Mouse (Mus musculus) left cerebral cortex, adult 8-10 months (tissue): ENCODE results near the gene Creb3. TPM values are rescaled to one million over a fixed set of nuclear protein-coding genes. Genes with fewer than 3 reads are reported as not detected.

Experiments
- total RNA-seq, 4 experiments: library from RNA; stranded (reverse); gene quantifications; 2 replicates each; pipeline ENCODE4 v1.2.4; 2022

Creb3 gene
- total RNA-seq, 4 experiments from 2014 or later, result 68.2 to 77.9 (median 73.6) TPM

Other genes starting within 250 kb of the Creb3 start
- gene Rusc2, start 180.4 kb upstream of the Creb3 start, total RNA-seq, result 100 to 1,000 TPM; 116 to 144 (median 123) TPM
- gene Fam166b, start 133.2 kb upstream of the Creb3 start, total RNA-seq, result 1 to 10 TPM; 1.3 to 1.9 (median 1.4) TPM
- gene Tesk1, start 120.4 kb upstream of the Creb3 start, total RNA-seq, result 10 to 100 TPM; 91.7 to 98.0 (median 95.6) TPM
- gene Cd72, start 107.7 kb upstream of the Creb3 start, total RNA-seq, result 1 to 10 TPM in 3 of 4 experiments, under 1 TPM in 1; 0.38 to 2.9 (median 1.6) TPM
- under 1 TPM in 1 of 4 experiments, not detected in 3; 0.46 TPM for gene Sit1, start 78.6 kb upstream of the Creb3 start, total RNA-seq
- 10 to 100 TPM; 26.5 to 37.8 (median 30.1) TPM for gene Ccdc107, start 69.4 kb upstream of the Creb3 start, total RNA-seq
- gene Arhgef39, start 62.6 kb upstream of the Creb3 start, total RNA-seq, result 1 to 10 TPM; 1.2 to 2.2 (median 1.6) TPM
- 1 to 10 TPM; 2.1 to 5.1 (median 2.8) TPM for gene Car9, start 55.4 kb upstream of the Creb3 start, total RNA-seq
- gene Tpm2, start 38.6 kb upstream of the Creb3 start, total RNA-seq, result 10 to 100 TPM; 11.7 to 14.4 (median 13.8) TPM
- 10 to 100 TPM; 38.8 to 55.7 (median 46.1) TPM for gene Tln1, start 359 bp downstream of the Creb3 start, total RNA-seq
- 10 to 100 TPM; 47.0 to 60.5 (median 49.8) TPM for gene Rgp1, start 16.4 kb downstream of the Creb3 start, total RNA-seq
- gene Gba2, start 16.5 kb downstream of the Creb3 start, total RNA-seq, result 10 to 100 TPM; 62.1 to 69.7 (median 65.6) TPM
- 1 to 10 TPM in 1 of 4 experiments, not detected in 3; 1.1 TPM for gene Msmp, start 22.2 kb downstream of the Creb3 start, total RNA-seq
- gene Npr2, start 69.6 kb downstream of the Creb3 start, total RNA-seq, result 10 to 100 TPM; 42.5 to 60.2 (median 56.9) TPM
- 1 to 10 TPM; 1.3 to 1.6 (median 1.5) TPM for gene Spag8, start 91.3 kb downstream of the Creb3 start, total RNA-seq
- 10 to 100 TPM; 29.6 to 46.8 (median 41.6) TPM for gene Hint2, start 94.1 kb downstream of the Creb3 start, total RNA-seq
- gene Tmem8b, start 106.6 kb downstream of the Creb3 start, total RNA-seq, result 10 to 100 TPM; 56.5 to 59.6 (median 57.4) TPM
- gene Fam221b, start 106.8 kb downstream of the Creb3 start, total RNA-seq, result 1 to 10 TPM; 1.2 to 2.0 (median 1.6) TPM
- not detected for gene Olfr70, start 138.5 kb downstream of the Creb3 start, total RNA-seq
- gene Olfr71, start 147.9 kb downstream of the Creb3 start, total RNA-seq, result not detected
- under 1 TPM; 0.60 to 0.91 (median 0.75) TPM for gene Hrct1, start 164.9 kb downstream of the Creb3 start, total RNA-seq
- gene Spaar, start 167.7 kb downstream of the Creb3 start, total RNA-seq, result under 1 TPM; 0.39 to 0.91 (median 0.81) TPM
- under 1 TPM in 1 of 4 experiments, not detected in 3; 0.42 TPM for gene Olfr159, start 208.7 kb downstream of the Creb3 start, total RNA-seq